Mouse (Mus musculus) embryonic fibroblast, embryonic 13.5 days (primary cell): ENCODE measurements around the gene Tfpi2.

ENCODE experiments used
- CTCF ChIP-seq: IDR thresholded peaks from 2 replicates; pipeline ENCODE4 v1.5.1; 2011; ENCODE audit warnings: mild to moderate bottlenecking, control low read depth, low read length, moderate library complexity, borderline replicate concordance; ENCODE audit not compliant: insufficient read depth
- POLR2A ChIP-seq: IDR thresholded peaks from 2 replicates; pipeline ENCODE4 v1.6.1; 2011; ENCODE audit warnings: low read depth, mild to moderate bottlenecking, control low read depth, low read length, moderate library complexity

GRCm38 (mm10) chr6:4003445-4003844, 14.7 kb upstream of the Tfpi2 start:
- TF ChIP-seq POLR2A (no peak), CTCF (no peak)
